In the genomic region with DNA sequence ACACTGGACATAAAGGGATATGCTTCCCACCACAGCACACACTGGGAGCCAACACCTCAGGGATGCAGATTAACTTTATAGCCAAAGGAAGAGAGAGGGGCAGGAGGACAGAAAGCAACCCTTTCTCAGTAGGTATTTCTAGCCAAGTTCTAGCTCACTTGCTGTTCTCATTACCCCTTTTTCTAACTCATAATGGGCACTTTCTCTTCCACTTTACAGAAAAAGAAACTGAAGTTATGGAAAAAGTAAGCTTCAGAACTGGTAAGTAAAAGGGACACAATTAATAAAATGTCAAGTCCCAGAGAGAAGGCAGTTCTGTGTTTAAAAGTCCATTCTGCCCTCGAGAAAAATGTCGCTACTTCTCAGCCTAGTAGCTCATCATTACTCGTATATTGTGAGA, we compare ENCODE assay signal across 18 mouse cellular contexts.
"Had no signal": no experiment of that assay in that cellular context is flagged by ENCODE, and none has a peak within 500 bp of the region (broad histone marks: within the 10 kb centered on the region; RNA-seq: fewer than 3 reads in every experiment).

No protein-coding gene starts in this region.

- H3K4me3 ChIP-seq: megakaryocyte, embryonic 14.5 days; midbrain, embryonic 13.5 days; midbrain, embryonic 15.5 days; neural tube, embryonic 13.5 days; neural tube, embryonic 15.5 days had no signal

- H3K36me3 ChIP-seq: midbrain, embryonic 13.5 days; midbrain, embryonic 15.5 days; neural tube, embryonic 13.5 days; neural tube, embryonic 15.5 days had no signal

- ATAC-seq: midbrain, embryonic 13.5 days; midbrain, embryonic 15.5 days had no signal

- H3K4me2 ChIP-seq: lung, embryonic 14.5 days; midbrain, embryonic 11.5 days; midbrain, embryonic 13.5 days; midbrain, embryonic 15.5 days; neural tube, embryonic 13.5 days; neural tube, embryonic 15.5 days had no signal

- H3K4me1 ChIP-seq: midbrain, embryonic 13.5 days; midbrain, embryonic 15.5 days; neural tube, embryonic 13.5 days; neural tube, embryonic 15.5 days had no signal

- H3K27me3 ChIP-seq: megakaryocyte, embryonic 14.5 days; midbrain, embryonic 13.5 days; midbrain, embryonic 15.5 days; neural tube, embryonic 13.5 days; neural tube, embryonic 15.5 days had no signal

- H3K9me3 ChIP-seq: midbrain, embryonic 13.5 days; midbrain, embryonic 15.5 days; neural tube, embryonic 13.5 days; neural tube, embryonic 15.5 days had no signal

- H3K9ac ChIP-seq: liver, embryonic 14.5 days; lung, embryonic 14.5 days; midbrain, embryonic 13.5 days; midbrain, embryonic 15.5 days; neural tube, embryonic 13.5 days; neural tube, embryonic 15.5 days had no signal

- H3K27ac ChIP-seq: liver, embryonic 14.5 days; midbrain, embryonic 13.5 days; midbrain, embryonic 15.5 days; neural tube, embryonic 13.5 days; neural tube, embryonic 15.5 days had no signal

- DNase-seq: lung, adult 18-20 months; lung, embryonic 14.5 days; lung, postnatal 10 days; lung, postnatal 4 days; retina, postnatal 1 day; right cerebral cortex, adult 18-20 months; right cerebral cortex, postnatal 25 days; right cerebral cortex, postnatal 4 days; thymus, adult 18-20 months; thymus, postnatal 14 days; thymus, postnatal 4 days had no signal
